Mouse (Mus musculus) liver, adult 2 months (tissue): Measurements from ENCODE around the gene Trappc3. TPM values are rescaled to one million over a fixed set of nuclear protein-coding genes. Genes with fewer than 3 reads are reported as not detected.

ENCODE experiments used
- DNase-seq: peaks from one replicate; pipeline ENCODE4 v3.0.0-alpha.2; 2011; ENCODE audit warnings: low read depth, low spot score; ENCODE audit errors: extremely low read depth
- H3K27ac ChIP-seq: fragments of 200-500 bp; replicated peaks from 2 replicates; pipeline ENCODE4 v1.5.1; 2012; ENCODE audit warnings: low read depth, mild to moderate bottlenecking, control low read depth, inconsistent platforms, low read length; ENCODE audit not compliant: insufficient read depth
- H3K27me3 ChIP-seq: fragments of 200-500 bp; 2 replicates; pipeline ENCODE4 v1.6.1; 2012; ENCODE audit warnings: mild to moderate bottlenecking, moderate library complexity, low read length, inconsistent platforms; ENCODE audit not compliant: control insufficient read depth, insufficient read depth
- H3K36me3 ChIP-seq: fragments of 200-500 bp; 2 replicates; pipeline ENCODE4 v1.6.1; 2012; ENCODE audit warnings: low read length, inconsistent platforms; ENCODE audit not compliant: control insufficient read depth, insufficient read depth
- H3K4me1 ChIP-seq: fragments of 200-500 bp; 2 replicates; pipeline ENCODE4 v1.6.1; 2011; ENCODE audit warnings: low read length; ENCODE audit not compliant: control insufficient read depth, insufficient read depth
- H3K4me3 ChIP-seq: fragments of 200-500 bp; 2 replicates; pipeline ENCODE4 v1.5.1; 2011; ENCODE audit warnings: low read depth, mild to moderate bottlenecking, control low read depth, low read length, moderate library complexity; ENCODE audit not compliant: insufficient read depth
- H3K79me2 ChIP-seq: fragments of 200-500 bp; 2 replicates; pipeline ENCODE4 v1.6.1; 2012; ENCODE audit warnings: inconsistent platforms, mild to moderate bottlenecking, low read length, moderate library complexity; ENCODE audit not compliant: control insufficient read depth, insufficient read depth
- H3K9ac ChIP-seq: fragments of 200-500 bp; 2 replicates; pipeline ENCODE4 v1.6.1; 2012; ENCODE audit warnings: low read depth, mild to moderate bottlenecking, control low read depth, inconsistent platforms, low read length
- CTCF ChIP-seq: fragments of 200-500 bp; IDR thresholded peaks from 2 replicates; pipeline ENCODE4 v1.5.1; 2011; ENCODE audit warnings: low read depth, low read length, control low read depth
- POLR2A ChIP-seq: fragments of 200-500 bp; IDR thresholded peaks from 2 replicates; pipeline ENCODE4 v1.6.1; 2011; ENCODE audit warnings: low read length, control low read depth; ENCODE audit not compliant: insufficient read depth; ENCODE audit errors: extremely low read depth
- WGBS: fragments of 180-500 bp; shearing (Covaris S2); methylation state at CpG from one replicate; pipeline ENCODE4 v1.1.7; 2018; 5-methylcytosine and 5-hydroxymethylcytosine counted together
- polyA plus RNA-seq: library from polyadenylated mRNA; depleted of rRNA; stranded (reverse); fragments of >200 nt; gene quantifications from 2 replicates; pipeline ENCODE4 v1.2.3, GENCODE M21; 2012
- total RNA-seq: library from RNA; depleted of rRNA; stranded (reverse); fragments of >200 nt; gene quantifications from 2 replicates; pipeline ENCODE4 v1.2.3, GENCODE M21; 2014

Gene Trappc3
- total and polyA plus RNA-seq, 2 experiments: 24.1 to 45.8 TPM

DNA sequence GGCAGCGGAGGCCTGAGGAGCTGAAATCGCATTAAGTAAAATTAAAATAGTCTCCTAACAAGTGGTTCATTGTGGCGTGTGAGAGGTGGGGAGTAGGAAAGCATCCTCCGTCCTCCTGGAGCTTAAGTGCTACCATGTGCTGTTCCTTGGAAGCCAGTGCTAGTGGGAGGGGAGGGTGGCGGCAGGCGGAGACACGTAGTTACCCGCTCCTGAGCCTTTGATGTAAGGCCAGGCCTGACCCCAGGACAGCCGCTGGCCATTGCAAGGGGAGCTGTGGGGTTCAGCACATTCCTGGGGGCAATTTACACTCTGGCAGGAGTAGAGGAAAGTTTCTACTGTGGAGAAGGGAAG lies 16.4 kb downstream of the Trappc3 start:
- Histone ChIP-seq H3K36me3 (peaks cover 1% of the 10 kb centered on the region; the same call in 1 of the 2 replicates), H3K79me2 (no peaks in the 10 kb centered on the region), H3K4me3 (no peak overlapping the region), H3K4me1 (no peaks in the 10 kb centered on the region), H3K27ac (no peak overlapping the region), H3K9ac (no peak overlapping the region), H3K27me3 (no peaks in the 10 kb centered on the region)
- WGBS: 77% methylated on average over 9 of the region's 9 CpGs
- DNase-seq: no peak
- TF ChIP-seq POLR2A: no peak
- no peak for TF ChIP-seq CTCF

- no peak for TF ChIP-seq POLR2A
- TF ChIP-seq CTCF: no peak
- DNase-seq: no peak
- Histone ChIP-seq H3K4me3 (no peak overlapping the region), H3K9ac (no peak overlapping the region), H3K27me3 (no peaks in the 10 kb centered on the region), H3K4me1 (no peaks in the 10 kb centered on the region), H3K79me2 (no peaks in the 10 kb centered on the region), H3K36me3 (no peaks in the 10 kb centered on the region; the same call in 1 of the 2 replicates), H3K27ac (no peak overlapping the region)
- 88% methylated on average over 9 of the region's 9 CpGs for WGBS
These were observed 16.8 kb downstream of the Trappc3 start for GRCm38 (mm10) chr4:126278961-126279360.

GRCm38 (mm10) chr4:126281706-126282105 lies 19.6 kb downstream of the Trappc3 start:
- TF ChIP-seq POLR2A (no peak), CTCF (no peak)
- Histone ChIP-seq H3K4me1 (peaks cover 2% of the 10 kb centered on the region), H3K36me3 (no peaks in the 10 kb centered on the region), H3K4me3 (no peak overlapping the region), H3K9ac (no peak overlapping the region), H3K27ac (no peak overlapping the region), H3K79me2 (no peaks in the 10 kb centered on the region), H3K27me3 (peaks cover 9% of the 10 kb centered on the region)
- 68% methylated on average over 9 of the region's 9 CpGs for WGBS
- no peak for DNase-seq

- no peak overlapping the region for H3K9ac ChIP-seq
- 82% methylated on average over 8 of the region's 8 CpGs for WGBS
These were observed 21.5 kb downstream of the Trappc3 start for GRCm38 (mm10) chr4:126283582-126283981.

GRCm38 (mm10) chr4:126286492-126286891 lies 24.4 kb downstream of the Trappc3 start, which contains the start of gene Col8a2:
Gene Col8a2 (plus strand): TSS chr4:126286793.
- DNase-seq: no peak

More at GRCm38 (mm10) chr4:126283582-126283981, 21.5 kb downstream of the Trappc3 start:
- H3K4me3 ChIP-seq: no peak overlapping the region
- H3K27me3 ChIP-seq: peaks cover 12% of the 10 kb centered on the region
- H3K27ac ChIP-seq: no peak overlapping the region
- no peaks in the 10 kb centered on the region for H3K79me2 ChIP-seq
- TF ChIP-seq CTCF (no peak), POLR2A (no peak)
- H3K4me1 ChIP-seq: peaks cover 2% of the 10 kb centered on the region
- DNase-seq: no peak
- no peaks in the 10 kb centered on the region for H3K36me3 ChIP-seq

DNA sequence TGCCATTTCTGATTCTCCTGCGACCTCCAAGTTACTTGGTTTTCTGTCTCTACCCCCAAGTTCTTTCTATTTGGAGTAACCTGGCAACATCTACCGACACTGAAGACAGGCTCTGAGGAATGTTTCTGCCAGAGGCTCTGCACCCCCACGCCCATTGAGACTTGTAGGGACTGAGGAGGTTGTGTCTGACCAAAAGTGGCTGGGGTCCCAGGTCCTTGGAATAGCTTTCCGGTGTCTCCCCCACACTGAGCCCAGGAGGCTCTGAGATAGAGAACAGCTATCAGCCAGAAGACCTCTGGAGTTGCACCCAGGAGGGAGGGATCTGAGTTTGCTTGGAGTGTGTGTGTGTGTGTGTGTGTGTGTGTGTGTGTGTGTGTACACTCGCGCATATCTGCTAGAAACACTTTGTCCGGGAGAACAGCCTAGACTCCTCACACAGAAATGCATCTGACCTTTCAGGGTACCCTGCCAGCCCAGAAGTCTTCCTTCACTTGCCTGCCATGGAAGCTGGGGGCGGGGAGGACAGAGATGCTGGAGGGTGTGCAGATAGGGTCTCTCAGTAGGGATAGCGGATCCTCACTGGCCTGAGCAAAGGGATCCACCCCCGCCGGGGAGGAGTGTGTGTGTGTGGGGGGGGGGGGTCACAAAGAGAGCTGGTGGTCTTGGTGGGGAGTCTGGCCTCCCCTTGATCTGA lies 25.3 kb downstream of the Trappc3 start:
- peaks cover 2% of the 10 kb centered on the region for H3K4me1 ChIP-seq
- no peaks in the 10 kb centered on the region for H3K36me3 ChIP-seq
- TF ChIP-seq POLR2A (no peak), CTCF (no peak)
- H3K79me2 ChIP-seq: no peaks in the 10 kb centered on the region
- no peak overlapping the region for H3K27ac ChIP-seq
- no peak for DNase-seq
- H3K4me3 ChIP-seq: no peak overlapping the region
- no peak overlapping the region for H3K9ac ChIP-seq
- H3K27me3 ChIP-seq: peaks cover 12% of the 10 kb centered on the region
- 43% methylated on average over 11 of the region's 11 CpGs for WGBS

More at GRCm38 (mm10) chr4:126286492-126286891, 24.4 kb downstream of the Trappc3 start, which contains the start of gene Col8a2:
- H3K4me1 ChIP-seq: peaks cover 2% of the 10 kb centered on the region
- no peaks in the 10 kb centered on the region for H3K79me2 ChIP-seq
- TF ChIP-seq CTCF (no peak), POLR2A (no peak)
- H3K9ac ChIP-seq: peak within 1 kb of the TSS; percentile 35
- peaks cover 12% of the 10 kb centered on the region for H3K27me3 ChIP-seq
- no peak within 1 kb of the TSS for H3K27ac ChIP-seq
- H3K36me3 ChIP-seq: no peaks in the 10 kb centered on the region
- peak within 1 kb of the TSS; percentile 47; the same call in 1 of the 2 replicates for H3K4me3 ChIP-seq
- 4% methylated on average over 36 of the region's 42 CpGs for WGBS
